Mouse (Mus musculus) liver, embryonic 12.5 days (tissue): ENCODE measurements around the gene Mrtfb. TPM values are rescaled to one million over a fixed set of nuclear protein-coding genes. Genes with fewer than 3 reads are reported as not detected.
"Not testable (repeated sequence)": the region's sequence is repeated elsewhere in the genome, so short reads cannot be mapped to it uniquely, and the experiment has no call there.

ENCODE experiments used
- ATAC-seq: fragments of 200-750 bp; cut with Nextera tagmentation; 2 replicates; pipeline ENCODE4 v1.8.0; 2017; ENCODE audit warnings: moderate number of reproducible peaks, mild to moderate bottlenecking, moderate library complexity
- H3K27ac ChIP-seq: fragments of 300-500 bp; sonication (generic); 2 replicates; pipeline ENCODE4 v1.5.1; 2016; ENCODE audit warnings: mild to moderate bottlenecking
- H3K27me3 ChIP-seq: fragments of 300-500 bp; sonication (generic); replicated peaks from 2 replicates; pipeline ENCODE4 v1.6.1; 2016; ENCODE audit warnings: mild to moderate bottlenecking, moderate library complexity
- H3K36me3 ChIP-seq: fragments of 300-500 bp; sonication (generic); 2 replicates; pipeline ENCODE4 v1.6.1; 2016; ENCODE audit warnings: mild to moderate bottlenecking, moderate library complexity
- H3K4me1 ChIP-seq: fragments of 300-500 bp; sonication (generic); 2 replicates; pipeline ENCODE4 v1.6.1; 2016
- H3K4me2 ChIP-seq: fragments of 300-500 bp; sonication (generic); 2 replicates; pipeline ENCODE4 v1.6.1; 2016; ENCODE audit warnings: mild to moderate bottlenecking, moderate library complexity
- H3K4me3 ChIP-seq: fragments of 300-500 bp; sonication (generic); 2 replicates; pipeline ENCODE4 v1.5.1; 2016; ENCODE audit warnings: mild to moderate bottlenecking, moderate library complexity
- H3K9ac ChIP-seq: fragments of 300-500 bp; sonication (generic); 2 replicates; pipeline ENCODE4 v1.6.1; 2016; ENCODE audit warnings: mild to moderate bottlenecking, moderate library complexity
- H3K9me3 ChIP-seq: fragments of 300-500 bp; sonication (generic); replicated peaks from 2 replicates; pipeline ENCODE4 v1.6.1; 2016; ENCODE audit warnings: mild to moderate bottlenecking, moderate library complexity
- WGBS: fragments of 180-500 bp; shearing (Covaris S2); methylation state at CpG from one replicate; pipeline ENCODE4 v1.1.7; 2016; ENCODE audit not compliant: insufficient replicate concordance; 5-methylcytosine and 5-hydroxymethylcytosine counted together
- polyA plus RNA-seq: library from polyadenylated mRNA; unstranded; fragments of >200 nt; fragmentation: Nextera tagmentation; extraction: Ambion mirVana; gene quantifications from 2 replicates; pipeline ENCODE4 v1.2.1, GENCODE M21; 2016

The Mrtfb gene
- polyA plus RNA-seq, 1 experiment from 2014 or later = 5.5 TPM

DNA sequence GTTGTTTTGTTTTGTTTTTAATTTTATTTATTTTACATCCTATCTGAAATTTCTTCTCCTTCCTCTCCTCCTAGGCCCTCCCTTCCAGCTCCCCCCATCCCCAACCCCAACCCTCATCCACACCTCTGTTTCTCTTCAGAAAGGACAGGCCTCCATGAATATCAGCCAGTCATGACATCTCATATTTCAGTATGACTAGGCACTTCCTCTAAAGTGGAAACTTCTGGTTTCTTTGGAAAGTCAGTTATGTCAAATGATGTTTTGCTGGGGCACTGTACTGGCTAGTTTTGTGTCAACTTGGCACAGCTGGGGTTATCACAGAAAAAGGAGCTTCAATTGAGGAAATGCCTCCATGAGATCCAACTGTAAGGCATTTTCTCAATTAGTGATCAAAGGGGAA, 30.1 kb downstream of the Mrtfb start:
- not testable (repeated sequence) for ATAC-seq, H3K36me3 ChIP-seq, H3K4me2 ChIP-seq, H3K27ac ChIP-seq, H3K9ac ChIP-seq, H3K4me1 ChIP-seq, H3K27me3 ChIP-seq, H3K4me3 ChIP-seq, H3K9me3 ChIP-seq

DNA sequence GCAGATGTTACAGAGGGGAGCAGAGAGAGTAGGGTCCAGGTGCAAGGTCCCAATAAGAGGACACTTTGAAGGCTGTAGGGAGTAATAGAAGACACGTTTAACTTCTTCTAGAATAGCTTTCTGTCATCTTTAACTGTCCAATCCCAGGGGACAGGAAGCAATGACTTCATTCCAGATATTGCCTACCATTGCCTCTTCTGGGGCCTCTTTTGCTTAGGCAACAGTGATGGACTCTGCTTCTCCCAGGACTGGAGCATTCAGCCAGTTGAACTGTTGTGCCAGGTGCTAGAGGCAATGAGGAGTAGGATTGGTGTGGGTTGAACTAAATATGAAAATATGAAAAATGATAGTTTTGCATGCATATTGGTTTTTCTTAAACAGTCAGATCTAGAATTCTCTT, 41.6 kb downstream of the Mrtfb start:
- Histone ChIP-seq H3K36me3 (no peaks in the 10 kb centered on the region), H3K27me3 (no peaks in the 10 kb centered on the region), H3K4me3 (no peak overlapping the region), H3K4me1 (0 out of 2 replicates have a peak, but pooled peaks cover 5% of the 10 kb centered on the region), H3K27ac (no peak overlapping the region), H3K9me3 (no peaks in the 10 kb centered on the region), H3K9ac (no peak overlapping the region), H3K4me2 (no peak overlapping the region)
- 21% methylated on average over 1 of the region's 1 CpGs for WGBS
- no peak for ATAC-seq

GRCm38 (mm10) chr16:13298991-13299390, 42.7 kb downstream of the Mrtfb start:
- H3K4me2 ChIP-seq = no peak overlapping the region
- WGBS = 39% methylated on average over 2 of the region's 2 CpGs
- 0 out of 2 replicates have a peak, but pooled peaks cover 5% of the 10 kb centered on the region for H3K4me1 ChIP-seq
- H3K27ac ChIP-seq = no peak overlapping the region
- H3K9ac ChIP-seq = no peak overlapping the region
- no peak overlapping the region for H3K4me3 ChIP-seq
- H3K36me3 ChIP-seq = no peaks in the 10 kb centered on the region
- H3K9me3 ChIP-seq = no peaks in the 10 kb centered on the region
- no peak for ATAC-seq
- H3K27me3 ChIP-seq = no peaks in the 10 kb centered on the region

- H3K27ac ChIP-seq = no peak overlapping the region
- no peaks in the 10 kb centered on the region for H3K9me3 ChIP-seq
- H3K36me3 ChIP-seq = no peaks in the 10 kb centered on the region
- no peak overlapping the region for H3K9ac ChIP-seq
- H3K4me3 ChIP-seq = no peak overlapping the region
- ATAC-seq = no peak
- no peaks in the 10 kb centered on the region for H3K4me1 ChIP-seq
- no peaks in the 10 kb centered on the region for H3K27me3 ChIP-seq
- WGBS = 53% methylated on average over 3 of the region's 3 CpGs
- no peak overlapping the region for H3K4me2 ChIP-seq
Observed at GRCm38 (mm10) chr16:13306065-13306695, 49.9 kb downstream of the Mrtfb start.

- H3K27ac ChIP-seq = no peak overlapping the region
- WGBS = 22% methylated on average over 1 of the region's 1 CpGs
- no peak overlapping the region for H3K4me3 ChIP-seq
- no peak overlapping the region for H3K9ac ChIP-seq
- no peak overlapping the region for H3K4me2 ChIP-seq
- no peak for ATAC-seq
- H3K4me1 ChIP-seq = peaks cover 4% of the 10 kb centered on the region
- no peaks in the 10 kb centered on the region for H3K9me3 ChIP-seq
- H3K36me3 ChIP-seq = no peaks in the 10 kb centered on the region
- H3K27me3 ChIP-seq = no peaks in the 10 kb centered on the region
Observed at GRCm38 (mm10) chr16:13310096-13310683, 53.9 kb downstream of the Mrtfb start.

DNA sequence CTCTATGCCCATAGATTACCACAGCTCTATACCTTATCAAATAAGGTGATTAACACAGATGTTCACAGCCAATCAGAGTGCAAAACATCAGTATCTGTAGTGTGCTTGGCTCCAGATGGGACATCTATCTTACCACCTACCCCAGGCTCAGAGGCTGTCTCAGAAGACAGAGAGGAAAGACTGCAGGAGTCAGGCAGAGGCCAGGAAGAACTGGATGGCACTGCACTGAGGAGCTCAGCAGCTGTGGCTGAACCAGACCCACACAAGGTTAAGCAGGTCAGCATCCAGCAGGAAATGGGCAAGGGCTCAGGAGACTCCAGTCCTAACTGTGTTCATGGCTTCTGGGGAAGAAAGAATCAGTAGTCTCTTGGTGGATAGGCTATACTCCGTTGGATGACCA, 55.1 kb downstream of the Mrtfb start:
- Histone ChIP-seq H3K36me3 (no peaks in the 10 kb centered on the region), H3K4me3 (no peak overlapping the region), H3K4me2 (no peak overlapping the region), H3K27me3 (no peaks in the 10 kb centered on the region), H3K27ac (no peak overlapping the region), H3K9me3 (no peaks in the 10 kb centered on the region), H3K9ac (no peak overlapping the region), H3K4me1 (peaks cover 4% of the 10 kb centered on the region)
- no peak for ATAC-seq
- WGBS = 74% methylated on average over 1 of the region's 1 CpGs

DNA sequence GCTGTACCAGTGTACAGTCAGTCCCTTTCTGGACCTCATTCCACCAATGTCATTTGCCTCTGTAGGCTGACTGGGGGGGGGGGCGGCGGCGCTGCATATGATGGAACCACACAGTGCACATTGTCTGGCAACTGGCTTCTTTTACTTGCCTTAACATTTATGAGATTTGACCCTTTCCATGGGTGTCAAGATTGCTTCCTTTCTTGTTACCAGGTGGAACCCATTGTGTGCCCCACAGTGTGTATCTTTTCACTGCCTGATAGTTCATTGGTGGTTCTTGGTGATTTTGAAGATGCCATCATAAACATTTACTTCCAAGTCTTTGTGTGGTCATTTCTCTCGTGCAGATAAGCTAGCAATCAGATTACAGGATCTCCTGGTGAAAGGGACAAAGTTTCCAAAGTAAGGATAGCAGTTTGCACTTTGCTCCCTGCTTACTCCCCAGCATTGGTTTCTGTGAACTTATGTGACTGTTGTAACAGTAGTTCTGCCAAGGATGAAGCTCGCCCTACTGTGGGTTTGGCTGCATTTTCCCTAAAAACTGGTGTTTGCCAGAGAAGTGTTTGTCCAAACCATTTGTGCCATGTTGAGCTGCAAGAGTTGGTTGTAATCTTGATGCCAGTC, 56.9 kb downstream of the Mrtfb start:
- no peak overlapping the region for H3K9ac ChIP-seq
- no peaks in the 10 kb centered on the region for H3K27me3 ChIP-seq
- H3K9me3 ChIP-seq = no peaks in the 10 kb centered on the region
- H3K4me1 ChIP-seq = peaks cover 4% of the 10 kb centered on the region
- H3K4me2 ChIP-seq = no peak overlapping the region
- no peak overlapping the region for H3K27ac ChIP-seq
- ATAC-seq = no peak
- H3K4me3 ChIP-seq = no peak overlapping the region
- H3K36me3 ChIP-seq = no peaks in the 10 kb centered on the region
- 71% methylated on average over 5 of the region's 5 CpGs for WGBS

GRCm38 (mm10) chr16:13323751-13324150, 67.5 kb downstream of the Mrtfb start:
- Histone ChIP-seq H3K4me2 (no peak overlapping the region), H3K27me3 (no peaks in the 10 kb centered on the region), H3K27ac (no peak overlapping the region), H3K36me3 (peaks cover 12% of the 10 kb centered on the region; the same call in 1 of the 2 replicates), H3K4me3 (no peak overlapping the region), H3K9me3 (no peaks in the 10 kb centered on the region), H3K4me1 (peaks cover 12% of the 10 kb centered on the region; the same call in 1 of the 2 replicates), H3K9ac (no peak overlapping the region)
- WGBS = 67% methylated on average over 6 of the region's 6 CpGs
- no peak for ATAC-seq

- H3K9ac ChIP-seq = no peak overlapping the region
- H3K27me3 ChIP-seq = no peaks in the 10 kb centered on the region
- 73% methylated on average over 3 of the region's 3 CpGs for WGBS
- H3K36me3 ChIP-seq = peaks cover 12% of the 10 kb centered on the region; the same call in 1 of the 2 replicates
- H3K4me2 ChIP-seq = no peak overlapping the region
- H3K4me3 ChIP-seq = no peak overlapping the region
- ATAC-seq = peak; percentile 53; the same call in 1 of the 2 replicates
- peaks cover 31% of the 10 kb centered on the region for H3K4me1 ChIP-seq
- H3K27ac ChIP-seq = no peak overlapping the region
- H3K9me3 ChIP-seq = no peaks in the 10 kb centered on the region
Observed at GRCm38 (mm10) chr16:13326622-13327021, 70.3 kb downstream of the Mrtfb start.

GRCm38 (mm10) chr16:13328646-13329045, 72.4 kb downstream of the Mrtfb start:
- H3K4me1 ChIP-seq = peaks cover 31% of the 10 kb centered on the region
- no peak overlapping the region for H3K9ac ChIP-seq
- peaks cover 12% of the 10 kb centered on the region; the same call in 1 of the 2 replicates for H3K36me3 ChIP-seq
- ATAC-seq = no peak
- no peak overlapping the region for H3K4me3 ChIP-seq
- no peak overlapping the region for H3K27ac ChIP-seq
- no peak overlapping the region for H3K4me2 ChIP-seq
- 72% methylated on average over 4 of the region's 4 CpGs for WGBS
- no peaks in the 10 kb centered on the region for H3K9me3 ChIP-seq
- no peaks in the 10 kb centered on the region for H3K27me3 ChIP-seq

DNA sequence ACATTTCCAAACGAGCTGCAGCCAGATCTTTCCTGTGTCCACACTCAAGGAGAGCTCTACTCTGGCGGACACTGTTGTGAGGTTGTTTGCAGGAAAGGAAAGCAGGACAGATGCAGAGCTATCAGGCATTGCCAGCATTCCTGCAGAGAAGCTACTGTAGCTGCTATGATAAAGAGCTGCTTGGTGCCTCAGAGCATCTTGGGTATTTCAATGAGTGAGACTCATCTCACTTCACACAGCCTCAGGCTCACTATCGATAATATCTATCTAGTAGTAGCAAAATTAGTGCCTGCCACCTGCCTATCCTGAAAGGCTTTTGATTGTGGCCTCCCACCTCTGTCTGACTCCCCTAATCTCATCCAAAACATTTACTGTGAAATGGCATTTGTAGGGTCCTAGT, 73.4 kb downstream of the Mrtfb start:
- H3K4me1 ChIP-seq = peaks cover 31% of the 10 kb centered on the region
- no peak overlapping the region for H3K9ac ChIP-seq
- H3K27ac ChIP-seq = no peak overlapping the region
- no peak overlapping the region for H3K4me2 ChIP-seq
- WGBS = 34% methylated on average over 3 of the region's 3 CpGs
- H3K4me3 ChIP-seq = no peak overlapping the region
- peaks cover 12% of the 10 kb centered on the region; the same call in 1 of the 2 replicates for H3K36me3 ChIP-seq
- H3K27me3 ChIP-seq = no peaks in the 10 kb centered on the region
- no peaks in the 10 kb centered on the region for H3K9me3 ChIP-seq
- peak; percentile 83 for ATAC-seq

GRCm38 (mm10) chr16:13330221-13330659, 74.0 kb downstream of the Mrtfb start:
- Histone ChIP-seq H3K36me3 (peaks cover 12% of the 10 kb centered on the region; the same call in 1 of the 2 replicates), H3K9me3 (no peaks in the 10 kb centered on the region), H3K27ac (no peak overlapping the region; the same call in 1 of the 2 replicates), H3K9ac (no peak overlapping the region), H3K27me3 (no peaks in the 10 kb centered on the region), H3K4me3 (no peak overlapping the region), H3K4me1 (peaks cover 31% of the 10 kb centered on the region), H3K4me2 (no peak overlapping the region)
- WGBS = 72% methylated on average over 6 of the region's 6 CpGs
- peak; percentile 59; the same call in 1 of the 2 replicates for ATAC-seq
